Mouse (Mus musculus): Measurements from ENCODE around the gene Pdgfc.

Gene Pdgfc

GRCm38 (mm10) chr3:81150228-81150627 is 114.0 kb downstream of the Pdgfc start:
- no peak for DNase-seq (ENCODE audit: low spot score in 2 of 2)

GRCm38 (mm10) chr3:81154420-81154819 is 118.2 kb downstream of the Pdgfc start:
- DNase-seq (ENCODE audit: low spot score in 2 of 2): no peak

GRCm38 (mm10) chr3:81160457-81161165 is 124.4 kb downstream of the Pdgfc start:
- DNase-seq (ENCODE audit: low spot score in 2 of 2): no peak

- DNase-seq (ENCODE audit: low spot score in 2 of 2): no peak
These were observed 125.9 kb downstream of the Pdgfc start for GRCm38 (mm10) chr3:81162129-81162528.

- no peak for DNase-seq (ENCODE audit: low spot score in 2 of 2)
These were observed 127.9 kb downstream of the Pdgfc start for GRCm38 (mm10) chr3:81164091-81164490.

GRCm38 (mm10) chr3:81170073-81170809 is 134.0 kb downstream of the Pdgfc start:
- DNase-seq (ENCODE audit: low spot score in 2 of 2): no peak

- no peak for DNase-seq (ENCODE audit: low spot score in 2 of 2)
These were observed 138.6 kb downstream of the Pdgfc start for GRCm38 (mm10) chr3:81174832-81175231.

GRCm38 (mm10) chr3:81181319-81182013 is 145.2 kb downstream of the Pdgfc start:
- no peak for DNase-seq (ENCODE audit: low spot score in 2 of 2)

GRCm38 (mm10) chr3:81196937-81197336 is 160.7 kb downstream of the Pdgfc start:
- DNase-seq (ENCODE audit: low spot score in 2 of 2): no peak

GRCm38 (mm10) chr3:81197644-81198043 is 161.4 kb downstream of the Pdgfc start:
- DNase-seq (ENCODE audit: low spot score in 2 of 2): no peak

GRCm38 (mm10) chr3:81200647-81201046 is 164.4 kb downstream of the Pdgfc start:
- no peak for DNase-seq (ENCODE audit: low spot score in 2 of 2)

GRCm38 (mm10) chr3:81205201-81205600 is 169.0 kb downstream of the Pdgfc start:
- DNase-seq (ENCODE audit: low spot score in 2 of 2): no peak

- DNase-seq (ENCODE audit: low spot score in 2 of 2): no peak
These were observed 172.0 kb downstream of the Pdgfc start for GRCm38 (mm10) chr3:81208246-81208645.

GRCm38 (mm10) chr3:81211147-81211546 is 174.9 kb downstream of the Pdgfc start:
- DNase-seq (ENCODE audit: low spot score in 2 of 2): no peak

GRCm38 (mm10) chr3:81211666-81212065 is 175.4 kb downstream of the Pdgfc start:
- DNase-seq (ENCODE audit: low spot score in 2 of 2): no peak

GRCm38 (mm10) chr3:81215547-81216118 is 179.4 kb downstream of the Pdgfc start:
- DNase-seq (ENCODE audit: low spot score in 2 of 2): no peak

- no peak for DNase-seq (ENCODE audit: low spot score in 2 of 2)
These were observed 185.5 kb downstream of the Pdgfc start for GRCm38 (mm10) chr3:81221682-81222081.

- no peak for DNase-seq (ENCODE audit: low spot score in 2 of 2)
These were observed 192.1 kb downstream of the Pdgfc start for GRCm38 (mm10) chr3:81228344-81228743.

GRCm38 (mm10) chr3:81242697-81243590 is 206.7 kb downstream of the Pdgfc start:
- DNase-seq (ENCODE audit: low spot score in 2 of 2): no peak

- DNase-seq (ENCODE audit: low spot score in 2 of 2): no peak
These were observed 207.4 kb downstream of the Pdgfc start for GRCm38 (mm10) chr3:81243591-81243990.

GRCm38 (mm10) chr3:81262801-81263200 is 226.6 kb downstream of the Pdgfc start:
- no peak for DNase-seq (ENCODE audit: low spot score in 2 of 2)

Data from right cerebral cortex, postnatal 36 days (tissue).